Mouse (Mus musculus): ENCODE data around the gene Stxbp2. TPM values are rescaled to one million over a fixed set of nuclear protein-coding genes. Genes with fewer than 3 reads are reported as not detected.

The Stxbp2 gene
- polyA plus RNA-seq, 1 experiment from 2014 or later = 70.8 TPM

GRCm38 (mm10) chr8:3683408-3684176, 52.8 kb downstream of the Stxbp2 start:
- Histone ChIP-seq H3K27ac (ENCODE audit: low read depth, low read length) (no peak overlapping the region), H3K36me3 (ENCODE audit: control insufficient read depth, insufficient read depth, low read length) (peaks cover 22% of the 10 kb centered on the region), H3K4me1 (ENCODE audit: control insufficient read depth, insufficient read depth, low read length) (no peaks in the 10 kb centered on the region), H3K9me3 (ENCODE audit: control insufficient read depth, low read length) (no peaks in the 10 kb centered on the region), H3K27me3 (ENCODE audit: control insufficient read depth, insufficient read depth, low read length) (no peaks in the 10 kb centered on the region), H3K4me3 (ENCODE audit: low read length) (no peak overlapping the region), H3K9ac (ENCODE audit: low read depth, low read length) (no peak overlapping the region), H3K4me2 (replicated peaks; ENCODE audit: low read depth, low read length) (no peak overlapping the region)
- 76% methylated on average over 6 of the region's 6 CpGs for WGBS
- no peak for ATAC-seq (ENCODE audit: low FRiP score, low TSS enrichment)

GRCm38 (mm10) chr8:3684530-3684929, 53.8 kb downstream of the Stxbp2 start:
- H3K4me1 ChIP-seq (ENCODE audit: control insufficient read depth, insufficient read depth, low read length) = no peaks in the 10 kb centered on the region
- no peaks in the 10 kb centered on the region for H3K9me3 ChIP-seq (ENCODE audit: control insufficient read depth, low read length)
- no peaks in the 10 kb centered on the region for H3K27me3 ChIP-seq (ENCODE audit: control insufficient read depth, insufficient read depth, low read length)
- H3K4me2 ChIP-seq (replicated peaks; ENCODE audit: low read depth, low read length) = no peak overlapping the region
- no peak for ATAC-seq (ENCODE audit: low FRiP score, low TSS enrichment)
- no peak overlapping the region for H3K27ac ChIP-seq (ENCODE audit: low read depth, low read length)
- no peak overlapping the region for H3K4me3 ChIP-seq (ENCODE audit: low read length)
- no peak overlapping the region for H3K9ac ChIP-seq (ENCODE audit: low read depth, low read length)
- peaks cover 15% of the 10 kb centered on the region for H3K36me3 ChIP-seq (ENCODE audit: control insufficient read depth, insufficient read depth, low read length)

- WGBS = 73% methylated on average over 5 of the region's 5 CpGs
- no peaks in the 10 kb centered on the region for H3K27me3 ChIP-seq (ENCODE audit: control insufficient read depth, insufficient read depth, low read length)
- H3K4me1 ChIP-seq (ENCODE audit: control insufficient read depth, insufficient read depth, low read length) = no peaks in the 10 kb centered on the region
- no peak for ATAC-seq (ENCODE audit: low FRiP score, low TSS enrichment)
- H3K4me3 ChIP-seq (ENCODE audit: low read length) = no peak overlapping the region
- no peak overlapping the region for H3K27ac ChIP-seq (ENCODE audit: low read depth, low read length)
- H3K4me2 ChIP-seq (replicated peaks; ENCODE audit: low read depth, low read length) = no peak overlapping the region
- H3K36me3 ChIP-seq (ENCODE audit: control insufficient read depth, insufficient read depth, low read length) = peaks cover 6% of the 10 kb centered on the region
- no peaks in the 10 kb centered on the region for H3K9me3 ChIP-seq (ENCODE audit: control insufficient read depth, low read length)
- no peak overlapping the region for H3K9ac ChIP-seq (ENCODE audit: low read depth, low read length)
Measured at GRCm38 (mm10) chr8:3685422-3685821, 54.7 kb downstream of the Stxbp2 start.

GRCm38 (mm10) chr8:3687537-3687936, 56.8 kb downstream of the Stxbp2 start:
- H3K9ac ChIP-seq (ENCODE audit: low read depth, low read length) = no peak overlapping the region
- no peak overlapping the region for H3K27ac ChIP-seq (ENCODE audit: low read depth, low read length)
- H3K9me3 ChIP-seq (ENCODE audit: control insufficient read depth, low read length) = no peaks in the 10 kb centered on the region
- no peak overlapping the region for H3K4me2 ChIP-seq (replicated peaks; ENCODE audit: low read depth, low read length)
- ATAC-seq (ENCODE audit: low FRiP score, low TSS enrichment) = no peak
- WGBS = 74% methylated on average over 6 of the region's 6 CpGs
- no peak overlapping the region for H3K4me3 ChIP-seq (ENCODE audit: low read length)
- H3K36me3 ChIP-seq (ENCODE audit: control insufficient read depth, insufficient read depth, low read length) = no peaks in the 10 kb centered on the region
- H3K4me1 ChIP-seq (ENCODE audit: control insufficient read depth, insufficient read depth, low read length) = no peaks in the 10 kb centered on the region
- no peaks in the 10 kb centered on the region for H3K27me3 ChIP-seq (ENCODE audit: control insufficient read depth, insufficient read depth, low read length)

GRCm38 (mm10) chr8:3690774-3691173, 60.0 kb downstream of the Stxbp2 start:
- H3K4me1 ChIP-seq (ENCODE audit: control insufficient read depth, insufficient read depth, low read length) = no peaks in the 10 kb centered on the region

More at GRCm38 (mm10) chr8:3690774-3691173, 60.0 kb downstream of the Stxbp2 start:
- no peak overlapping the region for H3K4me2 ChIP-seq (replicated peaks; ENCODE audit: low read depth, low read length)
- no peaks in the 10 kb centered on the region for H3K9me3 ChIP-seq (ENCODE audit: control insufficient read depth, low read length)
- no peaks in the 10 kb centered on the region for H3K27me3 ChIP-seq (ENCODE audit: control insufficient read depth, insufficient read depth, low read length)
- no peak overlapping the region for H3K4me3 ChIP-seq (ENCODE audit: low read length)
- 70% methylated on average over 3 of the region's 3 CpGs for WGBS
- H3K27ac ChIP-seq (ENCODE audit: low read depth, low read length) = no peak overlapping the region
- H3K36me3 ChIP-seq (ENCODE audit: control insufficient read depth, insufficient read depth, low read length) = no peaks in the 10 kb centered on the region
- no peak for ATAC-seq (ENCODE audit: low FRiP score, low TSS enrichment)
- H3K9ac ChIP-seq (ENCODE audit: low read depth, low read length) = no peak overlapping the region

Other genes starting within 250 kb of the Stxbp2 start
- gene Arhgef18, start 237.9 kb upstream of the Stxbp2 start, polyA plus RNA-seq (2014; fragmentation: Nextera tagmentation; extraction: Ambion mirVana) = 8.9 and 11.7 TPM in 2 replicates
- gene Pex11g, start 163.3 kb upstream of the Stxbp2 start, polyA plus RNA-seq (2014; fragmentation: Nextera tagmentation; extraction: Ambion mirVana) = 3.7 and 4.4 TPM in 2 replicates
- not detected in 2 replicates for gene Tex45, start 160.1 kb upstream of the Stxbp2 start, polyA plus RNA-seq (2014; fragmentation: Nextera tagmentation; extraction: Ambion mirVana)
- 27.9 and 47.9 TPM in 2 replicates for gene Zfp358, start 137.8 kb upstream of the Stxbp2 start, polyA plus RNA-seq (2014; fragmentation: Nextera tagmentation; extraction: Ambion mirVana)
- gene Mcoln1, start 130.5 kb upstream of the Stxbp2 start, polyA plus RNA-seq (2014; fragmentation: Nextera tagmentation; extraction: Ambion mirVana) = 29.3 and 39.9 TPM in 2 replicates
- 21.0 and 25.6 TPM in 2 replicates for gene Pnpla6, start 115.6 kb upstream of the Stxbp2 start, polyA plus RNA-seq (2014; fragmentation: Nextera tagmentation; extraction: Ambion mirVana)
- gene C330021F23Rik, start 63.0 kb upstream of the Stxbp2 start, polyA plus RNA-seq (2014; fragmentation: Nextera tagmentation; extraction: Ambion mirVana) = 6.9 and 11.2 TPM in 2 replicates
- 14.1 and 18.1 TPM in 2 replicates for gene Camsap3, start 43.7 kb upstream of the Stxbp2 start, polyA plus RNA-seq (2014; fragmentation: Nextera tagmentation; extraction: Ambion mirVana)
- gene Xab2, start 9.6 kb upstream of the Stxbp2 start, polyA plus RNA-seq (2014; fragmentation: Nextera tagmentation; extraction: Ambion mirVana) = 42.2 and 67.7 TPM in 2 replicates
- 84.5 and 132 TPM in 2 replicates for gene Pet100, start 9.4 kb upstream of the Stxbp2 start, polyA plus RNA-seq (2014; fragmentation: Nextera tagmentation; extraction: Ambion mirVana)
- gene Pcp2, start 5.4 kb upstream of the Stxbp2 start, polyA plus RNA-seq (2014; fragmentation: Nextera tagmentation; extraction: Ambion mirVana) = 0.96 and 1.0 TPM in 2 replicates
- 0.46 and 0.73 TPM in 2 replicates for gene Retn, start 24.8 kb downstream of the Stxbp2 start, polyA plus RNA-seq (2014; fragmentation: Nextera tagmentation; extraction: Ambion mirVana)
- gene Mcemp1, start 34.8 kb downstream of the Stxbp2 start, polyA plus RNA-seq (2014; fragmentation: Nextera tagmentation; extraction: Ambion mirVana) = 0.28 and 0.30 TPM in 2 replicates
- gene Fcor, start 41.4 kb downstream of the Stxbp2 start, polyA plus RNA-seq (2014; fragmentation: Nextera tagmentation; extraction: Ambion mirVana) = 17.8 and 20.6 TPM in 2 replicates
- gene Trappc5, start 45.3 kb downstream of the Stxbp2 start, polyA plus RNA-seq (2014; fragmentation: Nextera tagmentation; extraction: Ambion mirVana) = 28.9 and 29.9 TPM in 2 replicates
- gene Fcer2a, start 63.2 kb downstream of the Stxbp2 start, polyA plus RNA-seq (2014; fragmentation: Nextera tagmentation; extraction: Ambion mirVana) = 0.09 and 0.30 TPM in 2 replicates
- gene Clec4g, start 89.7 kb downstream of the Stxbp2 start, polyA plus RNA-seq (2014; fragmentation: Nextera tagmentation; extraction: Ambion mirVana) = 0.45 TPM in 1 of 2 replicates, not detected in the other
- gene Cd209a, start 118.0 kb downstream of the Stxbp2 start, polyA plus RNA-seq (2014; fragmentation: Nextera tagmentation; extraction: Ambion mirVana) = not detected in 2 replicates
- gene Cd209e, start 223.4 kb downstream of the Stxbp2 start, polyA plus RNA-seq (2014; fragmentation: Nextera tagmentation; extraction: Ambion mirVana) = not detected in 2 replicates
- gene Cd209d, start 247.6 kb downstream of the Stxbp2 start, polyA plus RNA-seq (2014; fragmentation: Nextera tagmentation; extraction: Ambion mirVana) = not detected in 2 replicates

Measured in kidney, embryonic 14.5 days (tissue).